Mouse (Mus musculus) embryonic fibroblast, embryonic 13.5 days (primary cell): ENCODE data around the gene Cacna1i.

Source experiments
- CTCF ChIP-seq: IDR thresholded peaks from 2 replicates; pipeline ENCODE4 v1.5.1; 2011; ENCODE audit warnings: mild to moderate bottlenecking, control low read depth, low read length, moderate library complexity, borderline replicate concordance; ENCODE audit not compliant: insufficient read depth
- POLR2A ChIP-seq: IDR thresholded peaks from 2 replicates; pipeline ENCODE4 v1.6.1; 2011; ENCODE audit warnings: low read depth, mild to moderate bottlenecking, control low read depth, low read length, moderate library complexity

DNA sequence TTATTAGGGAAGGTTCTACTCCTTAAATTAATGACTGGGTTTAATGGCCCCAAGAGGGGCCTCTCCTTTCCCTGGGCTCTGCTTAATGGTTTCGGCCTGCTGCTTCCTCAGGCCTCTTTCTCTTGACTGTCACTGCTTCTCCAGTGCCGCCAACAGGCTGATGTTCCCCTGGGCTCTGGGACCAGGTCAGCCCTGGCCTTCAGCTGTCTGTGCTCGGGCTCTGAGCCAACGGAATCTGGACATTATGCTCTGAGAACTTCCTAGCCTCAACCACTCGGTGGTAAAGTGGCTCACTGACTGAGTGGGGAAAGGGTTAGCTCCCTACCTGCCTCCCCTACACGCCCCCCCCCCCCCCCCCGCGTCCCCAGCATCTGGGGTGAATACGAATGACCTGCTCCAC lies 130.0 kb downstream of the Cacna1i start:
- no peak for TF ChIP-seq CTCF
- no peak for TF ChIP-seq POLR2A
